Mouse (Mus musculus) heart, adult 18-20 months (tissue): ENCODE results near the gene Olfr872. TPM values are rescaled to one million over a fixed set of nuclear protein-coding genes. Genes with fewer than 3 reads are reported as not detected.
"Not testable (repeated sequence)": the region's sequence is repeated elsewhere in the genome, so short reads cannot be mapped to it uniquely, and the experiment has no call there.

Experiments used
- DNase-seq, 2 experiments: peaks; one replicate each; pipeline ENCODE4 v3.0.0; 2021 to 2022; ENCODE audit warnings: mixed read lengths in 1 of 2
- long read RNA-seq, 2 experiments: library from polyadenylated mRNA; stranded (forward); transcript quantifications; one replicate each; pipeline ENCODE4 v2.0.0; 2021
- total RNA-seq, 2 experiments: library from RNA; stranded (reverse); gene quantifications; 2 replicates each; pipeline ENCODE4 v1.2.3; 2021

Gene Olfr872
- not detected for total RNA-seq
- long read RNA-seq, experiment 1 = 0 reads
- long read RNA-seq, experiment 2 = 0 reads

- no peak for DNase-seq
These were observed at the start of gene Olfr872 for GRCm38 (mm10) chr9:20236819-20237218. Gene Olfr872 (plus strand): TSS chr9:20237119.

DNA sequence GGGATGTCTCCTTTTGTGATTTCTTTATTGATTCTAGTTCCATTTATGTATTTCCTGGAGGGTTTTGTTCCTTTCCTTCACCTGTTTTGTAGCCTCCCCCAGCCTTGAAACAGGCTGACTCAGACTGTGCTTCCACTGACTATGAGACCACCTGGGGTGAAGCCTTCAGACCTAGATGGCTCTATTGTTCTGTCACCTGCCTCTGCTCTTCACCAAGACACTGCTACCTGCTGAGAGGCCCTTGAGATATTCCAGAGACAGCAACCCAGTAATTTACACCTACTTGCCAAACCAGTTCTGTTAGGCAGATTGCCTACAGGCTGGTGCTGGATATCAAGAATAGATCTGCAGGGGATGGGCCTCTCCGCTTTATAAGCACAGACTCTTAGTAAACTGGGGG, 34.8 kb upstream of the Olfr872 start:
- DNase-seq = no peak

DNA sequence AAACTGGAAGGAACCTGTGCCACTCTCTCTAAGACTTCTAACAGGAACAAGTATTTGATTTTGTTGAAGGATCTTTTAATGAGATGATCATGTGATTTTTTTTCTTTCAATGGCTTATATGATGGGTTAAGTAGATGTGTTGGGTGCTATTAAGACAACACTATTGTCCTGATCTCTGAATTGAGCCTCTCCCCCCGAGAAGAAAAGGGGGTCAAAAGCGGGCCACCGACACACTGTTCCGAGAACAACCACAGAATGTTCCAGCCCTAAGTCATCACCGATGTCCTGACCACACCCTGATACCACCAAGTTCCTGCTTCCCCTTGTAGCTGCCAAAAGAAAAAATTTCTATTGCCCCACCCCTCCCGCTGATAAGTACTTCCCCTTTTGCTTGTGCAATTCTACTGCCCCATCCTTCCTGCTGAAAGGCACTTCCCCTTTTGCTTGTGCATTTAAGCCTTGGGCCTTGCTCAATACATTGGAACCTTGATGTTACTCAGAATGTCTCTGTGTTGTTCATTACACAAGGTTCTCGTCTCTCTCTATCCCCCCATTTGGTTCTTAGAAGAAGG, 33.4 kb upstream of the Olfr872 start:
- DNase-seq = not testable (repeated sequence)

DNA sequence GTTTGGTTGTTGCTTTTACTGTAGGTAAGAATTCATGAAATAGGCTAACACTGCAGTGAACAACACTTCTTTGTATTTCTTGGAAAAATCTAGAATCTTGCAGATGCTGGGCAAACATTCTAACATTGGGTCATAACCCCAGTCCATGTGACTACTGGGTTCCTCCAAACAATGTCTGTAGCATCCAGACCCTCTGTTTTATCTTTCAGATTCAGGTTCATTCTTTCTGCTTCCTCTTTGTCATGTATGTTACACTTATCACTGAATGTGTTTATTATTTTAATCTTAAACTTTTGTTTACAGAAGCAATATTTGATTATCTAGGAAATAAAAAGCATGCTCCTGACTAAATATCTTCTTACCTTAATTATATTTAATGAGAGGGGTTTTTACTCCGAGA, 26.1 kb upstream of the Olfr872 start:
- no peak for DNase-seq

DNA sequence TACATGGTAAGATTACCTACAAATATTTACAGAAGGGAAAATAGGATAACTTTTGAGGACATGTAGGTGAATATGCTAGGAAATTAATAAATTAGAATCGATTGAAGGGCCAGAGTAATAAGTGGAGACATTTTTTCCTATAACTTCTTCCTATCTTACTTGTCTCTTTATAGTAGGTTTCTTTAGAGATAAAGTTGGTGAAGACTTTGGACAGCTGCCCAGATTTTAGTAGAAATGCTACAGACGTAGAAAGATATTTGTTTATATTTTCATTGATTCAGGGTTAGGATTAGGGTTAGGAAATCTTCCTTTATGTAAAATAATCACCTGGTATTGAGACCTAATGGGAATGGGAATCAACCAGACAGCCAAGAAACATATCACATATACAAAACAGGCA, 25.4 kb upstream of the Olfr872 start:
- no peak for DNase-seq

DNA sequence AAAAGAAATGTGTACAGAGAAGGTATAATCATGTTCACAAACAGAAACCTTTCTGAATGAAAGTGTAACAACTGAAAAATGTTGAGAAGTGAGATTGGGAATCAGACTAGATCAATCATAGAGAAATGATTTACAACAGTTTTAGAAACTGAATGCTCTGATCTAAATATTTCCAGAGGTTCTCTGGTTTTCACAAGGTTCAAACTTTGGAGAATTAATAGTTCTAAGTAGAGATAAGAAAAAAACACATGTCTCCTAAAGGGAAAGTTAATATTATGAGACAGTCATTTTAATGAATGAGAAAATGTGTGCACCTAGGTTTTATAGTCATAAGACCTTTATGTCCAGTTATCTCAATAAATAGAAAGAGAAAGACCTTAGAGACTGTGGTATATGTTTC, 25.0 kb upstream of the Olfr872 start, which contains the start of gene Olfr871:
Gene Olfr871, plus strand, starts transcription at position 301 of the 400 bp plus-strand sequence.
- DNase-seq = no peak

DNA sequence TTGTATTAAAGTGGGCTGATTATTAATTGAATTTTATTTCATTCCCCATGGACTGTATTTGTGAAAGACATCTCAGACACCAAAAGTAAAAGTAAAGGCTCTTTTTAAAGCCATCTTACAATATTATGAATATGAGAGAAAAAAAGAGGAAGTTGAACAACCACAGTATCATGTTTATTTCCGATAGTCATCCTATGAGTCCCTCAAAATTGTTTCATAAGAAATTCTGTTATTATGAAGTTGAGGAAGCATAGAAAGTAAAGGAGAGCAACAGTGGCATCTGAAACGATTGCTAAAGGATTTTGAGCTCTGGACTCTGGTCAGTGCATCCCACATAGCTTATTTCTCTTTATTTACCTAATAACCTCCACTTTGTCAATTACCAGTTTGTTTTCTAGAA, 459 bp downstream of the Olfr872 start:
- no peak for DNase-seq

GRCm38 (mm10) chr9:20282051-20282450, 45.1 kb downstream of the Olfr872 start, which contains the start of gene Olfr39:
Gene Olfr39 (plus strand): TSS chr9:20282351.
- DNase-seq = no peak

- DNase-seq = not testable (repeated sequence)
These were observed 58.6 kb downstream of the Olfr872 start for GRCm38 (mm10) chr9:20295562-20295961.

DNA sequence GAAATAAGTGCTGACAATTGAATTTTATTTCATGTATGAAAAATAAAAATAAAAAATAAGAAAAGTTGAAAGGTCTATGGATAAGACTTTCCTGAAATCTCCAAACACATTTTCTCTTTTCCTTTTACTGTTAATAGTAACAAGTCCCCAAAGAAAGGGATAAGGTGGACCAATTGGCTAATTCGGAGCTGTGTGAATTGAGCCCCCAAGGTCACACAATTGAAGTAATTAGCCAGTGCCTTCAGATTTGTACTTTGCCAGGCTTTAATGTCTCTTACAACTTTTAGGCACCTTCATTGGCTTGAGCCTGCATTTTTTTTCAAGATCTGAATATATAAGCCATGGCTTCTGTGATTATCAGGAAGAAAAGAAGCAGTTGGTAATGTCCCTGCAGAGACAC, 61.3 kb downstream of the Olfr872 start, which contains the start of gene Olfr873:
Gene Olfr873, plus strand, starts transcription at position 301 of the 400 bp plus-strand sequence.
- DNase-seq = no peak

Other genes starting within 250 kb of the Olfr872 start
- gene Olfr866, start 209.1 kb upstream of the Olfr872 start, total RNA-seq = not detected
- gene Olfr867, start 179.6 kb upstream of the Olfr872 start, total RNA-seq = not detected
- gene Olfr868, start 138.5 kb upstream of the Olfr872 start, total RNA-seq = not detected
- not detected for gene Olfr869, start 108.1 kb upstream of the Olfr872 start, total RNA-seq
- not detected for gene Olfr870, start 63.1 kb upstream of the Olfr872 start, total RNA-seq
- gene Olfr871, start 24.9 kb upstream of the Olfr872 start, total RNA-seq = not detected
- gene Olfr39, start 45.2 kb downstream of the Olfr872 start, total RNA-seq = not detected
- not detected for gene Olfr873, start 61.4 kb downstream of the Olfr872 start, total RNA-seq
- gene Olfr18, start 99.0 kb downstream of the Olfr872 start, total RNA-seq = not detected
- 10 to 100 TPM; 11.2 to 12.9 TPM for gene Zfp560, start 148.1 kb downstream of the Olfr872 start, total RNA-seq
- gene Zfp26, start 223.0 kb downstream of the Olfr872 start, total RNA-seq = 1 to 10 TPM; 7.4 to 9.2 TPM